Mouse (Mus musculus) urinary bladder, postnatal 14 days (tissue): Measurements from ENCODE around the gene Adamts7.

ENCODE experiments used
- DNase-seq: peaks from one replicate; pipeline ENCODE4 v3.0.0; 2021; ENCODE audit warnings: low spot score

Gene Adamts7

DNA sequence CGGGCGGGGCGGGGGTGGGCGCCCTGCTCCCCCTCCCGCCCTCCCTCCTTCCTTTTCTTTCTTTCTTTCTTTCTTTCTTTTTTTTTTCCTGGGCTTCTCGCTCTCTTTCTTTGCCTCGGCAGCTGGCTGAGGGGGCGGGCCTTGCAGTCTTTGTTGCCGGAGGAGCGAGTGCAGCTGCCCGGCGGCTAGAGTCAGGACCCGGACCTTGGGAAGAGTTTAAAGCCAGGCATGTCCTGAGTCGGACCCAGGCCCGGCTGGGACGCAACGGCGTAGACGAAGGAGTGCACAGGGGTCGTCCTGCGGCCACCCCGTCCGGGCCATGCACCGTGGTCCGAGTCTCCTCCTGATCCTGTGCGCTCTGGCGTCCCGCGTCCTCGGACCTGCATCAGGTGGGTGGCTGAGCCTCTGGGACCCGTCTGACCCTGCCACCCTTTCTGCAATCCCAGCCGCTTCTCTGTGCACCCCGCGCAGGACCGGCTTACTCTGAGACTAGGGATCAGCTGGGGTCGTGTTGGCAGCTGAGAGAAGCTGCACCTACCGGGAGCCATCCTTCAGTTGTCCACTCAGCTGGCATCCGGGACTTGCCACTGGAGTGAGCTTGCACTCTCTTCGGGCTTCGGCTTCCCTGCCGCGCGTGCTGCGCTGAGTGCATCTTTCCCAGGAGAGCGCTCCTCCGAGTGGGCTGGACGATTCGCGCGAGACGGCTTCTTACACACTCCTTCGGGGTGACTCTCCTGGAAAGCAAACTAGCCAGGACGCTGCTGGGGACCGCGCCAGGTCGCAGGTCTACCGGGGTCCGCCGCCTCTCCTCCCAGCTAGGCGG is at the start of gene Adamts7:
Adamts7 (plus strand) TSS at position 144 of the 823 bp plus-strand sequence.
- peak; percentile 39 for DNase-seq

DNA sequence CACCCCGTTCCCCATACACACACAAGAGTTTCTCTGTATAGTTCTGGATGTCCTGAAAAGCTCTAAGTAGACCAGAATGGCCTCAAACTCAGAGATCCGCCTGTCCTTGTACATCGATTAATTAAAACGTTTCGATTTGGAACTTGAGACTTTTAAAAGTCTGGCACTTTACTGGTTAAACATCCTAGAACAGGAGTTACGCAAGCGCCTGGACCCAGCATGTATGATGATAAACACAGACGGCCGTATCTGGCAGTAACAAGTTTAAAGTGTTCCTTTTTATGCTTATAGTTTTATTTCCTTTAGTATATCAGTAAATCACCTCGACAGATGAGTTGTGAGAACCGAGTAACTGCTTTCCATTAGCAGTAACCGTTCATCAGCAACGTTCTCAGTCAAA is 49.7 kb upstream of the Adamts7 start:
- peak; percentile 31 for DNase-seq

DNA sequence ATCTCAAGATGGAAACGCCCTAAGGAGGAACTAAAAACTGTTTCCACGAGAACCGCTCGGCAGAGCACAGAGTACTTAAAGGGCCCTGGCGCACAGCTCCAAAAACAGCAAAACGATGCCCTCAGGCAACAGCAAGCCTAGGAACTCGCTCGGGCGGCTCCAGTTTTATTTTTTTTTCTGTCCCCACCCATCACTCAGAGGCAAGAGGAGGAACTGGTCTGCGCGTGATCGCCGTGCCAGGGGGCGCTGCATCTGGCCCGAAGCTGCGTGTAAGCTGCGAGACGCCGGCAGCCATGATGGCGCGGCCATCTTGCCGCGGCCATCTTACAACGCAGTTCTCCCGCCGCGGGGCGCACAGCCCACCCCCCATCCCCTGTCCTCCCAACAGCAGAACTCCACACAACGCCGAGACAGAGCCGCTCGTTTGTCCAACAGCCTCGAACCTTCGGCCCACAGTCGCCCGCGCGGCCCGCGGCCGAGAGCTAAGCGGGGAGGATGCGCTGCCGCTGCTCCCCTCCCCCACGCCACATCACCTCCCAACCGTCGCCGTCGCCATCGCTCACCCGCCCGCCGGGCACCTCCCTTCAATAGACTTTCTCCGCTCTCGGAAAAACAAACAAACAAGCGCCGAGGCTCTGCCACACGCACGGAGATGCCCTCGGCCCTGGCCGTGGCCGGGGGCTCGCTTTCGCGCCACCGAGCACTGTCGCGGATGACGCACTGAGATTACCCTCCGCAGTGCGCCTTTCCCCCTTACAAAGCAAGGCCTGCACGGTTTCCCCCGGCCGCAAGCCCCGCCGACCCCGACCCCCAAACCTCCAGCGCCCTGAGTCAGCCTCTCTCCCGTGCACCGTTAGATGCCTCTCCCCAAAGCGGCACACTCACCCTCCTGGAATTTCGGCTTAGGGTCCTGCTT is 49.0 kb upstream of the Adamts7 start:
- peak; percentile 94 for DNase-seq

DNA sequence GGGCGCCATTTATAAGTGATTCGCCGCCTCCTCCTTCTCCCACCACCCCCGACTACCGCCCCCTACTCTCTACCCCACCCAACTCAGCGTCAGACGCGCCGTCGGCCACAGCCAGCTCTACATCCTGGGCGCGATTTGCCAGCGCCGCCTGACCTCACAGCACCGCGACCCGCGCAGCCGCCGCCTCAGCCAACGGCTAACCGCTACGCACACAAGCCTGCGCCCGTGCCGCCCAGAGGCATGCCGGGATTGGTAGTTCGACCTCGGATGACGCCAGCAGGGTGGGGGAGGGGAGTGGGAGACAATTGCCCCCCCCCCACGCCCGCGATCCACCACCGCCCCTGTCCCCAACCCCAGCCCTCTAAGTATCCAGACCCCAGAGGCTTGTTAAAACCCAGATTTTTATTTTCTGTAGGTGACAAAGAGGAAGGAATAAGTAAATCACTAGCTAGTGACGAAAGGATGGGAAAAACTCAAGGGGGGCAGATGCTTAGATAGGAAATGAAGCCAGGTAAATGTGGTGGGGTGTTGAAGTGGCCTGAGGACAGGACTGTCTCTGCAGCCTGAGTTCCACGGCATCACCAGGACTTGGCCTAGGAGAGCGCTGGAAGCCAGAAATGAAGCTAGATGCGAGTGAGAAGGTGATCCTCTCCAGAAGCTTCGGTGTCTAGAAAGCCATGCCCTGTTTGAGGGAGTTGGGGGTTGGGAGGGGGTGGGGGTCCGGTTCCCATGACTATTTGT is 48.1 kb upstream of the Adamts7 start, which contains the start of gene Morf4l1:
Morf4l1 (minus strand) TSS at position 208 of the 741 bp plus-strand sequence.
- DNase-seq = peak; percentile 98

DNA sequence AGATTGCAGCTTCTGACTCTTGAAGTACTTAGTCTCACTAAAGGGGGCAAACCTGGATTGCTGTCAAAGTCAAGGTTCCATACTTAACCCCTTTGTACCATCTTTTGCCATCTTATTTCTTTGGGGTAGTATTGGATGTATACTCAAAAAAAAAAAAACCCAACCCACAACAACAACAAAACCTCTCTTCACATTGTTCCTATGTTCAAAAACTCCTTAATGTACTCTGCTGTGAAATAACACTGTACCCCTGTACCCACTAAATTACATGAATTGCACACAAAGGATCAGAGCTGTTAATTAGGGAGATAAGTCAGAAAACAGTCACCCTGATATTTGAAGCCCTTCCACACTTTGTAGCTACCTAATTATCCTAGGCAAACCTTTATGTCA is 47.6 kb upstream of the Adamts7 start:
- DNase-seq = no peak

DNA sequence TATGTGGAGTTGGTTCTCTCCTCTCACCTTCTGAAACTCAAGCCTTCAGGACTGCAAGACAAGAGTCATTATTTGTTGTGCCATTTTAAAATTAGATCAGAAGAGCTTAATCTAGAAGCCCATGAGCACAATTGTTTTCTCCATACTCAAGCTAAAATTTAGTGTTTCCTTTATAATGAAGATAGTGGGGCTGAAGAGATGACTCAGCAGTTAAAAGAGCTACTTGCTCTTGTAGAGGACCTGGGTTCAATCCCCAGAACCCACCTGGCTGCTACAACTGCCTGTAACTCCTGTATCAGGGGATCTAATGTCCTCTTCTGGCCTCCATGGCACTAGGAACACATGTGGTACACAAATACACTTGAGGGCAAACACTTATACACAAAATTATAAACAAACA is 45.6 kb upstream of the Adamts7 start:
- no peak for DNase-seq

DNA sequence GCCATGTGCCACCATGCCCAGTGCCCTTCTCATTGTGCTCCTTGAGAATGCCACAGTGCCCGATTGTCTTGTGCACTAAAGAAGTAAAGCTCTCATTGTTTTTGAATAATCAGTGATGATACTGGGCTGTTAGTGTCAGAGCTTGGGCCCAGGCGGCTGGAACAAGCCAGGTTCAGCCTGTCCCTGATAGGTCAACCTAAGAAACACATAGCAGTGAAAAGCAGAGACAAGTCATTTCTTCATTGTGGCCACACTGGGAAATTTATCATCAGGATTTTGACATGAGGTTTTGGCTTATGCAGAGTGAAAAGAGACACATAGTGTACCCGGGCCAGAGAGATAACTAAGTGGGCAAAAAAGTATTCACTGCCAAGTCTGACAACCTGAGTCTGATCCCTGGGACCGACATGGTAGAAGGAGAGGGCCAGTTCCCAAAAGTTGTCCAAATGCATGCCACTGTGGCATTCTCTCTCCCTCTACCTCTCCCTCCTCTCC is 40.6 kb upstream of the Adamts7 start:
- DNase-seq = no peak

DNA sequence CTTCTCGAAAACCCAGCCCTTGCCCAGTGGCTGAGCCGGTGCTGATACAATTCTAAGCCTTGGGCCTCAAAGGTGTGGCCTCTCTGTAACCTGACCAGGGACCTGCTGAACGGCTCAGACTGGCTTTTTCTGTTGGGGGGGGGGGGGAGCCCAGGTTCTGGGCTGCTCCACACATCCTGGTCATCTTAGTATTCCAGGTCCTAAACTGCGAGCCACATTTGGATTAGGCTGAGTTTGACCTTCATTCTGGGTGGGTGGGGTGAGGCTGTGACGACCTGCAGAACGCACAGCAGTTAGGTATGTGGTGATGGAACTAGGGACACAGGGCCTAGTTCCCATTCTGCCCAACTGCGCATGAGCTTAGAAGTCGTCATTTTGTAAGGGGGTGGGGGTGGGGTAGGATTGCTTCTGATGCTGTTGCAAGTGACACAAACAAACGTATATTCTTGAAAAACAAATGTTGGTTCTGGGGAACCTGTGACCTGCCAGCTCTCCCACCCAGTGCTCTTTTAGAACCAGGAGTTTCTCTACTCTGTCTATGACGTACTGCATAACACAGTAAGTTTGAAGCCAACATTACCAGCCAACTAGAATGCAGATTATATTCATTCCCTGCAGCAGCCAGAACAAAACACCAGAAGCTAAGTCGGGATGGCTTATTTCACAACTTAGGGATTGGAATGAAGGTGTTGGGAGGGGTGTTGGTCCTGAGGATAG is 38.6 kb upstream of the Adamts7 start:
- DNase-seq = peak; percentile 50

DNA sequence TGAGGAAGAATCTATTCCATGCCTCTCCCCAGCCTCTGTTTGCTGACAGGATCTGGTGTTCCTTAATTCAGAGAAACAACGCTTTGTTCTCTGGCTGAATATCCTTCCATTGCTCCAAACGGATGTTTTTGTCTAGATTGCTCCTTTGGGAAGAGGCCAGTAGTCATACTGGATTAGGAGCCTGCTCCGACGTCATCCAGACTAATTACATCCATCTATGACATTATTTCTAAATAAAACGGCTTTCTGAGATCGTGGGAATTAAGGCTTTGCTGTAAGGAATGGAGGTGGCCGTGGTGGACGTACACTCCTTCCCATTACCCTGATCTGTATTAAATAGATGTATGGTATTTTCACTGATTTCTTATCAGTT is 38.0 kb upstream of the Adamts7 start:
- DNase-seq = no peak

DNA sequence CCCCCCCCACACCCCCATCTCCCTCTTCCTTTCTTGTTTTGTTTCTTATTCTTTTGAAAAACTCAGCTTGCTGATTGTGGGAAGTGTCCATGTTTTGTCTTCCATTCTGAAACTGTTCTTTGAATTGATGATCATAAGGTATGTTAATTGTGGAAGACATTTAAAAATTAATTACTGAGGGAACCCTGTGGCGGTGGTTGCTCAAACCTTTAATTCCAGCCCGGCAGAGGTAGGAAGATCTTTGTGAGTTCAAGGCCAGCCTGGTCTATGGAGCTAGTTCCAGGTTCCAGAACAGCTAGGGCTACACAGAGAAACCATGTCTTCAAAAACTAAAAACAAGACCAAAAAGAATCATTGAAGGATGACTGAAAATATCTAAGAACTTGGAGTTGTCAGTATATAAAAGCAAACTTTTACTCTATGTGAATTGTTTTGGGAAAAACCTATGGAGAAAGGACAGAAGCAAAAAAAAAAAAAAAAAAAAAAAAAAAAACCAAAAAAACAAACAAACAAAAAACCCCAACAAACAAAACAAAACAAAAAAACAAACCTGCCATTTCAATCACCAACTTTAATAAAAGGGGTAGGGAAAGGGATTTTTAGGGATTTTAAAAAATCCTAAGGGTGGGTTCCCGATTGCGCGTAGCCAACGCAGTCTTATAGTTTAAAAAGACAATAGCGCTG is 37.3 kb upstream of the Adamts7 start:
- DNase-seq = no peak

DNA sequence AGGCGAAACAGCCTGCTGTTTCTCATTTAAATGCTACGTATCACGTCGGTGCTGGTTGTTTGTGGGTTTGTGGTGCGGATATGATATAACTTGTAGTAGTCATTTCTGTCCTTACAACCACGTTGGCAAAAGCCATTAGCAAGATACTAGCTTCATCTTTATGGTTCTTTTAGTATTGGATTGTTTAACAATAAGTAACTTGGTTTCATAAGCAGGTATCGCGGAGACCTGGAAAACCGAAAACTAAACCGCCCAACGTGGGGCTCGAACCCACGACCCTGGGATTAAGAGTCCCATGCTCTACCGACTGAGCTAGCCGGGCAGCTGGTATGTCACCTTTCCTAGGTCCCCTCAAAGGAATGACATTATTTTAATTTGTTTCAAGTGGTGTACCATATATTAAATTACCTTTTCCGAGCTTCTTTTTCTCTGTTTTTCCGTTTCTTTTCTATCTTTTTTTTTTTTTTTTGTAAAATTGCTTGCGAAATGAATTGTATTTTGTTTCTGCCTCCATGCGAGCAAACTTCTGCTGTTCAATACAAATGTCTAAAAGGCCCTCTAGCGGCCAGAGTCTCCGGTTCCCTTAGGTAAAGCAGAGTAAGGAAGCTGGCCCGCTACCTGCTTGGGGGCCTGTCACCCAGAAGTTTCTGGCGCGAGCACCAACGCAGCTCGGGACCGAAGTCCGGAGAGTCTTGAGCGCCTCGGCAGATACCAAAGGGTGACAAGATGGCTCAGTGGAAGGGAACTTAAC is 36.4 kb upstream of the Adamts7 start:
- peak; percentile 85 for DNase-seq

DNA sequence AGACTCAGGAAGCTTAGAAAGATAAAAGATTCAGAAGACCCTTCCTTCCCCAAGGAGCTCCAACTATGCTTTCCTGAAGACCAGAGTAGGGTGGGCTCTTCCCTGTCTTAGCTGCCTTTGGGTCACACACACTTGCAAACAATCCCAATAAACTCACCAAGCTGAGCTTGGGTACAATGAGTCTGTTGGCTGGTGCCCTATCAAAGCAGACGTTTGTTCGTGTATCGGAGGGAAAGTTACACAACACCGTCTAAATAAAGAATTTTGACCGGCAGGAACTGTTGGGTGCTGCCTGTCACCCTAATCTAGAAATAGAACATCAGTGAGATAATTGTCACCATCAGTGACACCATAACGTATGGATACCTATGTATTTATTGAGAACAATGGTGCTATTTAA is 35.7 kb upstream of the Adamts7 start:
- DNase-seq = no peak

DNA sequence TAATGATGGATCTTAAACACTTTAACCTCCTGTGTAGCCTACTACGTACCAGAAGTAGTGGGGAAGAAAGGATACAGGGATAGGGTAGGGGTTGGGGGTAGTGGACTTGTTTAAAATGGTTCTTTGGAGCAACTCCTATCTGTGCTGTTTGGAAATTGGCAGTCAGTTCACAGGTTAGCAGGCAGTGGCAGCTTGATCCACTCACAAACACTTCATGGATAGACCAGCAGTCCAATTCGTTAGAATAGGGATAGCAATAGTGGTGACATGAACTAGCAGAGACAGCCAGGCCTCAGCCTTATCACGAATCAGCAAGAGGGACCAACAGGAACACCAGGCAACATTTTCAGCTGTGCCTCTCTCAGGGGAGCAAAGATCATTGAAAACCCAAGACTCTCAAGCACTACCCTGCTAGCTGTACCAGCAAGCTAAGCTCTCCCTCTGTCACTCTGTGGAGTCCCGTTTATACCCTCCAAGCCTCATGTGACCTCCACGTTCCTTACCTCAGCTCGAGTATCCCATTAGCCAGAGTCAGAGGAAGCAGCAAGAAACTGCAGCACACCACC is 34.1 kb upstream of the Adamts7 start:
- DNase-seq = no peak

DNA sequence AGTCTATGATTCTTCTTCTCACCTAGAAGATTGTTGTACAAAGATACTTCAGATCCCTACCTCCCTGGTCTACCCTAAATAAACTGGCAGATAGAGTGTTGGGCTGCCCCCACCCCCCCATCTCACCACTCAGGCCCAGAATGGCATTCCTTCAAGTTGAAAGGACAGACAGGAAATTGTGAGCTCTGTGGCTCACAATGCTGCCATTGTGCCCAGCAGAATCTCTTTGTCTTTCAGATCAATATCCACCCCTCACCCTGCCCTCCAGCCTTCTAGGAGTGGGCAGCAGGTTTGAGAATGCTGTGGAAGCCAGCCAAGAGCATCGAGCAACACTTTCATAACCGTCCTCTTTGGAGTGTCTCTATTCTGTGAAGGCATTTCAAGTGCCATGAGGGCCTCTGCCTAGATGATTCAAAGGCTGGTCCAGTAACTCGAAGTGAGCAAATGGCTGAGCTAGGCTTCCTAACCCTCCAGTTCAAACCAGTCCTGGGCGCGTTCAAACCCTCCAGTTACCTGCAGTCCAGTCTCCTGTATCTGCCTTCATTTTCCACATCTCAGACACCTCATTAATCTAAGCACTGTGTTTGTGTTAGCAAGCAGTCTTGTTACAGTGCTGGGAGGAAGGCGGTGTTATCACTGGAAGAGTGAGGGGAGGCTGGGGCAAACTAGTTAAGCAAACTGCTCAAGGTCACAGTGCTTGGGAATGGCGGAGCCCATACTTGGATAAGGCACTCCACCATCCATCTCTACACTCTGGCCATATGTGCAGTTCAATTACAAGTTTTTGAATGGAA is 29.1 kb upstream of the Adamts7 start:
- no peak for DNase-seq

DNA sequence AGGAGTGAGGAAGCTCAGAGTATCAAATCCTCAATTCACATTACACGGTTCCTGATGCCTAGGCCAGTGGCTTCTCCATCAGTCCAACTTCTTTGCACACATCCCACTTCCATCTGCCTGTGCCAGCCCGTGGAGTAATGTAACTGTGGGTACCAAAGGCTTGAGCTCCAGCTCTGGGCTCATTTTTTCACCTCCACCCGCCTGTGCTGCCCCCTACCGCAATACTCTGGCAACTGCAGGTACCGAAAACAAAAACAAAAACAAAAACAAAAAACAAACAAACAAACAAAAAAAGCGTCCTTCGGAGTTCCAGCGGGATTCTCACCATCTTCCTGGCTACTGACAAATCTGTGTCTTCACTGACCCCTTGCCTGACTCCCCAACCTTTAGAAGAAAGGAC is 27.4 kb upstream of the Adamts7 start:
- DNase-seq = no peak

DNA sequence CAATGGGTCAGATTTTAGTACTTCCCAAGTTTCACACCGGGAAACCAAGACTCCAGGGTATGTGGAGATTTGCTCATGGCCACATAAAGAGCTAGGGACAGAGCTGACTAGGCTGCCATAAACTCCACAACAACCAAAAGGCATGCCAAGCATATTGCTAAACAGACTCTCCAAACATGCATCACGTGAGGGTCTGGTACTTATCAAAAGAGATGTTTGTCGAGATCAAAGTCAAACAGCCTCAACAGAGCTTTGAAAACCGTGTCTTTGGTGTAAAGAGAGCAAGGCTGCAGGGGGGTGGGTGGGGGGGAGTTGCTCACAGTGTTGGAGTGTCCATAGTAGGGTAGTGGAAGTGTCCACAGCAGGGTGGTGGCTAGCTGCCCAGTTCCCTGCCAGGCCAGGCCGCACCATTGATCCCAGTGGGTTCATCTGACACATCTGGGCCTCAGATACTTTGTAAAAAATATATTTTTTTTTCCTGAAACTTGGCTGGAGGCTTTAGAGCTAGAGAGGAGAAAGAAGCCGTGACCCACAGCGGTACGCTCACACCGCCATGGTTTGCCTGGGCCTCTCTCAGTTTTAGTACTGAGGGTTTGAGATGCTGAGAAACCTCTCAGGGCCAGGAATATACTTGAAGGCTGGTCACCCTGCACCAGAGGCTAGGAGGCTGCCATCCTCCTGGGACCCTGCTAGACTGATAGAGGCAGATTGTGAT is 26.7 kb upstream of the Adamts7 start:
- DNase-seq = no peak

DNA sequence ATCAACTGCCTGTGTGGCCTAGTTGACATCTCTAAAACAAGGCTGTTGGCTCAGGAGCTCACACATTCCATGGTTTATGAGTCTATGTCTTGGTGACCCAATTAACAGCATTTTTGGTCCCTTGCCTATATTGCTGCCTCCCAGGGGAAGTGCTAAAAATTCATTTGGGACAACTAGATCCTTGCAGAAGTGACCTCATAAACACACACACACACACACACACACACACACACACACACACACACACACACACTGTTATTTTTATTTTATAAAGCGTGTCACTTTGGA is 26.2 kb upstream of the Adamts7 start:
- no peak for DNase-seq

DNA sequence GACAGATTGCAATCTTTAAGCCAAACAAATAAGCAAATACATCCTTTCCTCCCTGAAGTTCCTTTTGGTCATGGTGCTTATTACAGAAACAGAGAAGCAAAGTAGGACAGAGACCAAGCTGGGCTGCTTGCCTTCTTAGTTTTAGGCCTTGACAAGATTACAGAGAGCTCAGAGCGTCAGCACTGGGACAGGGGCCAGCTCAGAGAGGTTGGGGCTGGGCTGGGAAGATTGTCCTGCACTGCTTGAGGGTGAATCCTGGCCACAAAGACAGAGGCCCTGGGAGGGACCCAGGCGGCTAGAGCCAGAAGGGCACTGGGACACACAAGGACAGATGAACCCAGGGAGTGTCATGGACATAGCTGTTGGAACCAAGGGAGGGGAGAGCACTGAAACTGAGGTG is 17.1 kb upstream of the Adamts7 start:
- peak; percentile 52 for DNase-seq

DNA sequence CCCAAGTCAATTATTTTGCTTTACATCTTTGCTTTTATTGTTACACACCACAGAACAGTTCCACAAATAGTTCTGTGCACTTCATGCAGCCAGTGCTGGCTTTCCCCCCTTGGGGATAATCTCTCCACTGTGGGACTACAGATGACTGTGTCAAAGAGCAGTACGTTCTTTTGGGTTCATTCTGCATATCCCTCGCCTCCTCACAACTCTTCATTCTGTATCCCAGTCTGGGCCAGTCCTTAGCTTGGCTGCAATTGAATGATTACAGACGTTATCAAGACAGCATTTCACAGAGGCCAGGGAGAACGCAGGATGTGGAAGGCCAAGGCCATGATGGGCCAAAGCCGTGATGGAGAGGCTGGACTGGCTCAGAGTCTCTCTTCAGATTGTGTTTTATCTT is 16.0 kb upstream of the Adamts7 start:
- no peak for DNase-seq
